Mouse (Mus musculus) cerebellum, postnatal 25 days (tissue): Measurements from ENCODE around the gene Hnf1a.
"Not testable (repeated sequence)": the region's sequence is repeated elsewhere in the genome, so short reads cannot be mapped to it uniquely, and the experiment has no call there.

Experiments used
- DNase-seq, 2 experiments: peaks; one replicate each; pipeline ENCODE4 v3.0.0; 2021; ENCODE audit warnings: mixed read lengths in 2 of 2

The Hnf1a gene

DNA sequence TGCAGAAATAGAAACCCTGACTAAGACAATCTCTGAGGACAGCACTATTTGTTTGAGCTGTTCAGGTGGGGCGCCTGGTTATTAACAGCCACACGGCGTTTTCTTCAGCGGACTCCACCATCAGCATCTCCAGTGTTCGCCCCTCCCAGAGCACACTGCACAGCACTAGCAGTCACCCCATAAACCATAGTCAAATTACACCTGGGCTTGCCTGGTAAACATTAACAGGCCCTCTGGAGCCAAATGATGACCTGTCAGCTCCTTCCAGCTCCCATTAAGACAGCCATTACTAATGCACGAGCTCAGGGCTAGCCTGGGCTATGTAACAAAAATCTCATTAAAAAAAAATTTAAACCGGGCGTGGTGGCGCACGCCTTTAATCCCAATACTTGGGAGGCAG is 25.8 kb downstream of the Hnf1a start:
- DNase-seq, result no peak

DNA sequence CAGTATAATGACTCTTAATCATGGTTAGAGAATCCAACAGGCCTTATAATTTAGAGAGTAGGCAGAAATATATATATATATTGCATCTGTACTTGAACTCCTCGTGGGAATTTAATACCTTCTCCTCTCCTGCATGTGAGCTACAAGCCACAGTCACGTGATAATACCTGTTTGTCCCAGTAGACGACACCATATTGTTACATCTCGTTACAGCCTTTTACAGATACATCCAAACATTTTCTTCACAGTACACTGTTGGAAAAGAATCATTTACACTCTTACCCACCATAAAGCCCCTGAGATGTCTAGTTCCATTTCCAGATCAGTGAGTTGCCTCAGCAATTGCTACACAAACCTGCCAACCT is 28.1 kb downstream of the Hnf1a start:
- no peak for DNase-seq

DNA sequence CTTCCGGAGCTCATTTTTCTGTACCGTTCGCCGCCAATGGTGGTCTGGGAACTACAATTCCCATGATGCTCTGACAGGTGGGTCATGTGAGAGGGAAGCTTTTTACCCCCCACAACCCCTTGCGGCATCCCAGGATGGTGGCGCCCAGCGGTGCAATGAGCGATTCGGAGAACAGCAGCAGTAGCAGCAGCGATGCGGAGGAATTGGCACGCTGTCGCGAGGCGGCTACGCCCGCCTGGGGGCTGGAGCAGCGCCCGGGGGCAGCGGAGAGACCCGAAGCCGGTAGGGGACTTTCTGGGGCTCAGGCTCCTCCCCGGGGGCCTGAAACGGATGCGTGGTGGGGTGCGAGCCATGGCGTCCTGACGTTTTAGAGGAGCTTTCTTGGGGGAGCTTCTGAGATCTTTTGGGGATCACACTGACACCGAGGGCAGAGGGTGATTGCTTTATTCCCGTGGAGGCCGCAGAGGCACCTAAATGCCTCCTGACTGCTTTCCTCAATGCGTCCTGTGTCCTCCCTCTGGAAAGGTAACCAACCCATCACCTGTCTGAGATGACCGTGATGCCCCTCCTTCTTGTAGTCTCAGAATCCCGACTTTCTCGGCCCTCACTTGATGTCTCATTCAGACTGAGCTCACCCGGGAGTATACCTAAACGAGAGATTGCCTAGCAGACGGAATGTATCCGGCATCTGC is 28.7 kb downstream of the Hnf1a start, which contains the start of gene 2210016L21Rik:
TSS of gene 2210016L21Rik (plus strand) at position 85 of the 692 bp plus-strand sequence.
- peak; percentile 86 to 89 for DNase-seq

DNA sequence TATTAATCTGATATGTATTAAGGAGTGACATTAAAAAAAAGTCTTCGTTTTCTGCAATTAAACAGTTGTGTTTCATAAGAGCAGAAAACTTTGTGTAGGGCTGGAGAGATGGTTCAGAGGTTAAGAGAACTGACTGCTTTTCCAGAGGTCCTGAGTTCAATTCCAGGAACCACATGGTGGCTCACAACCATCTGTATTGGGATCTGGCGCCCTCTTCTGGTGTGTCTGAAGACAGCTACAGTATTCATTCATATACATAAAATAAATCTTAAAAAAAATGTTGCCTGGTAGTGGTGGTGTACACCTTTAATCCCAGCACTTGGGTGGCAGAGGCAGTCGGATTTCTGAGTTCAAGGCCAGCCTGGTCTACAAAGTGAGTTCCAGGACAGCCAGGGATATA is 29.8 kb downstream of the Hnf1a start:
- peak in 1 of 2 experiments; percentile 33 for DNase-seq

DNA sequence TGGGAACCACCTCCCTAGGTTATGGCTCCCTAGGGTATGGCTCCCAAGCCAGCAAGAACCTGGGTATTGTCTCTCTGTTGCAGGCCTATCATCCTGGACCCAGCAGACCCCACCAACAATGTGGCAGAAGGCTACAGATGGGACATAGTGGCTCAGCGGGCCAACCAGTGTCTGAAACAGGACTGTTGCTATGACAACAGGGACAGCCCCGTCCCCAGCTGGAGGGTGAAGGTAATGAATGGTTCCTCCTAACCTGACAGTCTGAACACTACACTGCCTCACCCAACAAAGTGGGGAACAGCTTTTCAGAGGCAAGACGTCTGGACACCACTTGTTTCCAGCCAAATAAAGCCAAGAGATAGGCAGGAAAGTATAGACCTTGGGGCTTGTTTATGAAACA is 35.1 kb downstream of the Hnf1a start:
- no peak for DNase-seq

DNA sequence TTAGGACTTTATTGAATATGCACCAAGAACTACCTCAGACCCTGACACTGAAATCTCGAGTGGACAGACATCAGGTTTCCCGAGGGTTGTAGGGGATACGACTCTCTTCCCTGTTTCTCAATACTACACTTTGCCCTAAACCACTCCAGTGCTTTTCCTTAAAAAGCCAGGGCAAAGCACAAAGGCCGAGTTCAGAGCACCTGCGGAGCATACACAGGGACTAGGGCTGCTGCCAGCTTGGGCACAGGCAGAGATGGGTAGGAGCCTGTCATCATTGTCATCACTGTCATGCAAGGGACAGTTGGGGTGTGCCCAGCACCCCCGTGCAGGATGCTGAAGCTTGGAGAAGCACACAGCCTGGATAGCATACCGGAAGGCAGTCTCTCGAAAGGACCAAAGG is 37.7 kb downstream of the Hnf1a start:
- DNase-seq, result no peak

DNA sequence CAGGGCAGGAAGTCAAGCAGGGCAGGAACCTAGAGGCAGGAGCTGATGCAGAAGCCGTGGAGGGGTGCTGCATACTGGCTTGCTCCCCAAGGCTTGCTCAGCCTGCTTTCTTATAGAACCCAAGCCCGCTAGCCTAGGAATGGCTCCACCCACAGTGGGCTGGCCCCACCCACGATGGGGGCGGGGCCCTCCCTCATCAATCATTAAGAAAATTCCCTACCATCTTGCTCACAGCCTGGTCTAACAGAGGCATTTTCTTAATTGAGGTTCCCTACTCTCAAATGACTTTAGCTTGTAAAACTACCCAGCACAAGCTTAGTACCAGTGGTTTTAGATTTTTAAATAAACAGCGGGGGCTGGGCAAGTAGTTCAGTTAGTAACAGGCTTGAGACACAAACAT is 39.3 kb downstream of the Hnf1a start:
- DNase-seq, result no peak

DNA sequence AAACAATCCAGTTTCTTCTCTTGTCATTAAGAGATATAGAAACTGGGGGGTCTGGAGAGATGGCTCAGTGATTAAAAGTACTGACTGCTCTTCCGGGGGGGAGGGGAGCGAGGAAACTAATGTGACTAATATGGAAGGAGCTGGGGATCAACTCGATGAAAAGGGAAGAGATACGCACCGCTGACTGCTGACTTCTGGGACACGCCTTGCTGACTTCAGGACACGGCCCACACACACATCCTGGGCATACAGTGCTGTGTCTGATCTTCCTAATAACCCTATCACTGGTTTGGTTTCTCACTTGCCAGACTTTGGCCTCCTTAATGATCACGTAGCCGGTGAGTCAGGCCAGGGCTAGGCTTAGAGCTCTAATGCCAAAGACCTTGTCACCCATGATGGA is 44.1 kb downstream of the Hnf1a start:
- DNase-seq, result no peak

DNA sequence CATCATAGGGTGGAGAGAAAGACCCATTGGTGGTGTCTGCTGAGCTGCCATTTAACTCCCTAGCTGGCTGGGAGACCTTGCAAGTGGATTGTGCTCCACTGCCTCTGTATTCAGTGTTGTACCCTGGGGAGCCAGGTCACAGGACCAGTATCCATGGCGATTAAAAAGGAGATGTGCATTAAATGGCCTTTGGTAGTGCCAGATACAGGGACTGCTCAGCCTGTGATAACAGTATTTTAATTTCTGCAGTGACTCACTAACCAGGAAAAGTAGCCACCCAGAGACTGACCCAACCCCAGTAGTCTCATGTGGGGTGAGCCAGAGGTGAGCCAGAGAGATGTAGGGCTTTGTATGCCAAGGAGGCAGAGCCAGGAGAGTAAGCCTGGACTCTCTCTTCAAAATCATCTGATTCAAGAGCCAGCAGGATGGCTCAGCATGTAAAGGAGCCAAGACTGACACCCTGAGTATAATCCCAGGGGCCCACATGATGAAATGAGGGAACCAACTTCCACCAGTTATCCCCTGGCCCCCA is 44.7 kb downstream of the Hnf1a start:
- DNase-seq, result no peak

DNA sequence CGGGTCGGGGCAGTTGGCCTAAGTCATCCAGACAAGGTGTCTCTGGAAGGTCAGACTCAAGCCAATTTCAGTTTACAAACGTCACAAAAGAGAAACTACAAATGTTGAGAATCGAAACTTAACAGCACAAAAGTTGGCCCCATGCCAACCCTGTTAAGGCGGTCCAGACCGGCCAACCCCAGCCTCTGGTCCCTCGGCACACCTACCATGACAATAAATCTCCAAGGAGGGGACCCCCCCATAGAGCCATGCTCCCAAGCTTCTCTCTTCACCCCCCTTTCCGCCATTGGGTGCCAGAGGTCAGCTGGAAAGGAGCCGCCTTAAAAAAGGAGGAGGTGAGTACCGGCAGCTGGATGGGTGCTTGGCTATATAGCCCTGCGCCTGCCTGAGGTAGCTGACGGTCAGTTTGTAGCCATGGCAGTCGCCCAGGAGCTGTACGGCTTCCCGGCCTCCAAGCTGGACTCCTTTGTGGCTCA is 47.9 kb downstream of the Hnf1a start, which contains the start of gene Oasl1:
TSS of gene Oasl1 (plus strand) at position 243 of the 476 bp plus-strand sequence.
- peak; percentile 32 to 47 for DNase-seq

DNA sequence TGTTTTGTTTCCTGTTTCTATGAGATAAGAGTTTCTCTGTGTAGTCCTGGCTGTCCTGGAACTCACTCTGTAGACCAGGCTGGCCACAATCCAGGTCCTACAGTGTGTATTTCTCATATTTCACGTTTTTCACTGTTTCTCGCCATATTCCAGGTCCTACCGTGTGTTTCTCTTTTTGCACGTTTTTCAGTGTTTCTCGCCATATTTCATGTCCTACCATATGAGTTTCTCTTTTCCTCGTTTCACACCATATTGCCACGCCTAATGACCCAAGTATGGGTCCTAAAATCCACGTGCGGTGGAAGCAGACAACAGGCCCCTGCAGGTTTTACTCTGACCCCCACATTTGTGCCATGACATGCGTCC is 48.5 kb downstream of the Hnf1a start:
- DNase-seq, result no peak

DNA sequence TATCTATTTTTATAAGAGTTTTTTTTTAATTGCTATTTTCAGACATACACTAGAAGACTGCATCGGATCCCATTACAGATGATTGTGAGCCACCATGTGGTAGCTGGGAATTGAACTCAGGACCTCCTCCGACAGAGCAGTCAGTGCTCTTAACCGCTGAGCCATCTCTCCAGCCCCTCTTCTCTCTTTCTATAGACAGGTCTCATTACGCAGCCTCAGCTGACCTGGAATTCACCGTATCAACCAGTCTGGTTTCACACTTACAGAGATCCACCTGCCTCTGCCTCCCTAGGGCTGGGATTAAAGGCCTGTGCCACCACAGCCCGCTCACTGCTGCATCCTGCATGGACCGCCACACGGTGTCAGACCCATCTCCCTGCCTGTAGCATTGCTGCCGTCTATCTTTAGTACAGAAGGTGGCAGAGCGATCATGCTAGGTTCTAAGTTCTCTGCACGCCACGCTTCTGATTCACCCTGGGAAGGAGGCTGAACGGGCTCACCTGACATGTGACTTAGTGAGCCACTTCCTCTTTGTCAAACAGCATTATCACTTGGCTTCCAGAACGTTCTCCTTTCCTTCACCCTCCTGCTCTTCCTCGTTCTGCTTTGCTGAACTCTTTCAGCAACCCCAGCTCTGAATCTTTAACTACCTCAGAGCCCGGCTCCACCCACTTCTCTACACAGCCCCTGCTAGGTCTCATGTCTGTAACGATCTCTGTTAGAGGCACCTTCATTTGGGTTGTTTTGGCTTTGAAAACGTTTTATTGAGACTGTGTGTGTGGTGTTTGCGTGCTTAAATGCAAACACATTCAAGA is 49.1 kb downstream of the Hnf1a start:
- no peak for DNase-seq

DNA sequence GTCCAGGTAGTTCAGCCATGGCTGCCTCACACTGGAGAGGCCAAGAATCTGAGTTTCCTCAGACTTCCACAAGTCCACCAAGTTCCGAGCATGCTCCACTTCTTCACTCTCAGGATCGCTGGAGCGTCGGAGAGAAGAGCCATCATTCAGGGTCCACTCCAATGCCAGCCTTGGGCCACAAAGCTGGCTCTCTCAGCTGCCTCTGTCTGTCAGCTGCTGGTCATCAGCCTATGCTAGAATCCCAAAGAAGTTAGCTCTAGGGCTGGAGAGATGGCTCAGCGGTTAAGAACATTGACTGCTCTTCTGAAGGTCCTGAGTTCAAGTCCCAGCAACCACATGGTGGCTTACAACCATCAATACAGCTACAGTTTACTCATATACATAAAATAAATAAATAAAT is 53.5 kb downstream of the Hnf1a start:
- DNase-seq, result not testable (repeated sequence)

DNA sequence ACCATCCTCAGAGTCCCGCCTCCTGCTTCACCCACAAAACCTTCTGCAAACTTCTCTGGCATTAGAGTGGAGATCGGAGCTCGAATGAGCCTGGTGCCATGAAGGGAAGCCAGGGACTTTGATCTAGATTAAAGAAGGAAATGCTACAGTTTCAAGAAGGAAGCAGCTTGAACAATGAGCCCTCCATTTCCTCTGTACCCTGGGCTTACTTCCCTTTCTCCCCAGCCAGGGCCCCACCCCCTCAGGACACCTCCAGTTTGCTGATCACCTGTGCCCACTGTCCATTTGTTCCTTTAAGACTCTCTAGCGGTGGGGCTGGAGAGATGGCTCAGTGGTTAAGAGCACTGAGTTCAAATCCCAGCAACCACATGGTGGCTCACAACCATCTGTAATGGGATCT is 54.1 kb downstream of the Hnf1a start:
- no peak for DNase-seq

DNA sequence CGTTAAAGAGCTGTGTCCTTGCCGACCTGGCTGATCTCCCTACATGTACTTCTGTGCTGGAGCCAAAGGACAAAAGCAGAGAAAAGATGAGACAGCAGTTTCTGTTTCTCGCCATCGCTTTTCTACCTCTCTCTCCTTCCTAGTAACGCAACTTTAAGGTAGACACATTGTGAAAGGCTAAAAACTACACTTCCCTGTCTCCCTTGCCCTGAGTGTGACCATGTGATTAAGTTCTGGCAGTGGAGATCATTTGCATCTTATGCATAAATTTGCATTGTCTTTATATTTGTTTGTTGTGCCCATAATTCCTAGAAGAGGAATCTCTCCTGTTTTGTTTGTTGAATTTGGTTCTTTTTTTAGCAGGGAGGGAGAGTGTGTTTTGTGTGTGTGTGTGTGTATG is 55.0 kb downstream of the Hnf1a start:
- DNase-seq, result no peak

DNA sequence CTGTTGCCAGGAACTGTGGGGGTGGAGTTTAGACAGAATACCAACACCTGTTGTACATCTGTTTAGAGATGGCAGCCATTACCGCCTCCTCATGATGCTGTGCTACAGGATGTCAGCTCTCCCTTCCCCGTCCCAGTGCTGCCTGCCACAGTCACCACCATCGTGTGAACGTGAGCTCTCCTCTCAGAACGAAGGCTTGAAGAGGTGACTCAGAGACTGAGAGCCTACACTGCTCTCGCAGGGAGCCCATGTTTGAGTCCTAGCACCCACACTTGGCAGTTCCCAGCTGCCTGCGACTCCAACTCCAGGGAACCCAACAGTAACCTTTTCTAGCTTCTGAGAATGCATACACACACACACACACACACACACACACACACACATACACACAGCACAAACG is 56.0 kb downstream of the Hnf1a start:
- DNase-seq, result no peak

DNA sequence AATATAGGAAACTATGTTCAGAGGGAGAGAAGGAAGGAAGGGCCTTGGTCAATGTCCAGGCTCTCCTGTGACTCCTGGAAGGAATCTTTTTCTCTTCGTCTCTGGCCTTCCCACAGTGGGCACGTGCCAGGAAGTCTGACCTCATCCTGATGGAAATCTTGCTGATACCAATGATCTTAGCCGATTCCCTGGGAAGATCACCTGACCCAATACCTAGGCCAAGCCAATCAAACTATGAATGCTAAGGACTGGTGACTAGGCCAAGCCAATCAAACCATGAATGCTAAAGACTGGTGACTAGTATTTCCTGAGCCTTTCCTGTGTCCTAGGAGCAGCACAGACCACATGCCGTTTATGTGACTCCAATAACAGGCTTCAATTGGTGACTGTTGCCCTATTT is 57.2 kb downstream of the Hnf1a start:
- DNase-seq, result no peak

DNA sequence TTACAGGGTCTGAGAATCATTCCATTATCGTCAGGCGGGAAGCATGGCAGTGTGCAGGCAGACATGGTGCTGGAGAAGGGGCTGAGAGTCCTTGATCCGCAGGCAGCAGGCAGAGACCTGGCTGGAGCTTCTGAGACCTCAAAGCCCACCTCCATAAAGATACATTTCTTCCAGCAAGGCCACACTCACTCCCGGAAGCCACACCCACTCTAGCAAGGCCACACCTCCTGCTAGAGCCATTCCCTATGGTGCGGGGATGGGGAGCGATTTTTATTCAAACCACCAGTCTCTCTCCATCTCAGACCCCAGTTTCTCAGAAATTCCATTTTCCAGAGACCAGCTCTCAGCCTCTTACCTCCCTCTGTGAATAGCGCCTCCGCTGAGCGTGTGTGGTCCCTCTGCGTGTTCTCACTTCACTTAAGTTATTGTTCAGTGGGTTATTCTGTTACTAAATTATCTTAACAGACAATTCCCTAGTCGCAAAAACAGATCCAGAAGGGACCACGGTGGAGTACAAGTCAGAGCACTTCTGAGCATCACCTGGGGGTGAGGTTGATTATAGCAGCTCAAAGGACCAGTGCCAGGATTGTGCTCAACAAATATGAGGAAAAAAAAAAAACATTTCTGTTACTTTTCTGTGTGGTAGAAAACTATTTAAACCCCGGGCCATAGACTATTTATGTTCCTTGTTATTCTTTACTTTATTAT is 62.1 kb downstream of the Hnf1a start:
- DNase-seq, result no peak

DNA sequence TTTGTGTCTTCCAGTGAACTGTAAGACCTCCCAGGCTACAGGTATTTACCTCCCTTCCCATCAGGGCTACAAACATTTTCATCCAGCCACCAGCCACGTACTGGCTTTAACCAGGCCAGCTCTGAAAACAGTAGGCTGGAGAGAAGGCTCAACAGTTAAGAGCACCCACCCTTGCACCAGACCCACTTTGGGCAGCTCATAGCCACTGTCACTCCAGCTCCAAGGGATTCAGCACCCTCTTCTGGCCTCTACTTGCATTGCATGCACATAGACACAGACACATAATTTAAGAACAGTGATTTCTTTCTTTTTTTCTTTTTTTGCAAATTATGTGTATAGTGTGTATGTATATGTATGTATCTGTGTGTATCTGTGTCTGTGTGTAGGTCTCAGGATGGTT is 68.5 kb downstream of the Hnf1a start:
- peak; percentile 20 to 56 for DNase-seq
